ENCODE assay signal across 8 mouse cellular contexts in genomic region chr17:34972069-34972749, GRCm38 (mm10). TPM values are rescaled to one million over a fixed set of nuclear protein-coding genes. Genes with fewer than 3 reads are reported as not detected.
A peak's percentile ranks its signal among the peaks of the same experiment; 100 is the strongest.
DNase-seq lines count a peak whose midpoint lies in the region; ATAC-seq and TF ChIP-seq lines count a peak whose summit lies in the region.
"Not testable (repeated sequence)": the region's sequence is repeated elsewhere in the genome, so short reads cannot be mapped to it uniquely, and the experiment has no call there.

TSS of gene Hspa1a (minus strand) at chr17:34972156.
TSS of gene Hspa1l (plus strand) at chr17:34972703.

- H3K27me3 ChIP-seq in hindbrain, embryonic 13.5 days = peaks cover 46% of the 10 kb centered on the region
- peaks cover 25% of the 10 kb centered on the region for H3K27me3 ChIP-seq in lung, embryonic 14.5 days (ENCODE audit: insufficient read depth, low read length)
- peaks cover 45% of the 10 kb centered on the region for H3K27me3 ChIP-seq in neural tube, embryonic 13.5 days
- not testable (repeated sequence) for H3K27me3 ChIP-seq in stomach, postnatal 0 days (ENCODE audit: control insufficient read depth, insufficient read depth, low read length)

- not testable (repeated sequence) for TF ChIP-seq CTCF in cortical plate, adult 2 months (IDR thresholded peaks at IDR 0.05; ENCODE audit: extremely low read depth, insufficient read depth, low read length); lung, embryonic 14.5 days (IDR thresholded peaks at IDR 0.05; ENCODE audit: low read depth); stomach, postnatal 0 days (IDR thresholded peaks at IDR 0.05; ENCODE audit: low read depth)

- not testable (repeated sequence) for TF ChIP-seq EP300 in stomach, postnatal 0 days (optimal IDR thresholded peaks at IDR 0.05)

- peak within 1 kb of the TSS; percentile 35; the same call in 1 of the 2 replicates for H3K9ac ChIP-seq in hindbrain, embryonic 13.5 days
- H3K9ac ChIP-seq in lung, embryonic 14.5 days = peak within 1 kb of the TSS; percentile 38
- H3K9ac ChIP-seq in neural tube, embryonic 13.5 days = peak within 1 kb of the TSS; percentile 58
- peak within 1 kb of the TSS; percentile 27; the same call in 1 of the 2 replicates for H3K9ac ChIP-seq in stomach, postnatal 0 days (ENCODE audit: low read length)

- not testable (repeated sequence) for H3K4me1 ChIP-seq in cortical plate, adult 2 months (ENCODE audit: control insufficient read depth, insufficient read depth, low read length); hindbrain, embryonic 13.5 days (replicated peaks); lung, embryonic 14.5 days (ENCODE audit: insufficient read depth); neural tube, embryonic 13.5 days (replicated peaks); stomach, postnatal 0 days (replicated peaks; ENCODE audit: control insufficient read depth, insufficient read depth)

- peak within 1 kb of the TSS; percentile 58 for H3K4me2 ChIP-seq in hindbrain, embryonic 13.5 days
- H3K4me2 ChIP-seq in lung, embryonic 14.5 days = peak within 1 kb of the TSS; percentile 82
- peak within 1 kb of the TSS; percentile 78 for H3K4me2 ChIP-seq in neural tube, embryonic 13.5 days
- peak within 1 kb of the TSS; percentile 54 for H3K4me2 ChIP-seq in stomach, postnatal 0 days (replicated peaks; ENCODE audit: low read depth)

- peak; percentile 94 for DNase-seq in R1 (ENCODE audit: low read depth, low spot score)
- peak; percentile 89 for DNase-seq in gastrocnemius, adult 18-20 months (ENCODE audit: low spot score)
- DNase-seq in layer of hippocampus, postnatal 10 days (ENCODE audit: low spot score in 2 of 2) = peak; percentile 57 to 69
- peak; percentile 85 for DNase-seq in lung, embryonic 14.5 days
- DNase-seq in stomach, postnatal 0 days (ENCODE audit: low spot score) = peak; percentile 78

- peak within 1 kb of the TSS; percentile 31 for H3K4me3 ChIP-seq in cortical plate, adult 2 months (ENCODE audit: insufficient read depth, low read length)
- H3K4me3 ChIP-seq in hindbrain, embryonic 13.5 days = peak within 1 kb of the TSS; percentile 41
- peak within 1 kb of the TSS; percentile 33 for H3K4me3 ChIP-seq in lung, embryonic 14.5 days (ENCODE audit: low read depth, low read length)
- H3K4me3 ChIP-seq in neural tube, embryonic 13.5 days = peak within 1 kb of the TSS; percentile 40
- H3K4me3 ChIP-seq in stomach, postnatal 0 days (ENCODE audit: low read depth, low read length) = peak within 1 kb of the TSS; percentile 24

- H3K27ac ChIP-seq in cortical plate, adult 2 months (ENCODE audit: insufficient read depth, low read length) = peak within 1 kb of the TSS; percentile 19; the same call in 1 of the 2 replicates
- H3K27ac ChIP-seq in hindbrain, embryonic 13.5 days; neural tube, embryonic 13.5 days (replicated peaks): not testable (repeated sequence)
- 0 out of 2 replicates have a peak within 1 kb of the TSS, but pooled peaks have one; percentile 40 for H3K27ac ChIP-seq in lung, embryonic 14.5 days (ENCODE audit: low read depth)
- peak within 1 kb of the TSS; percentile 61 for H3K27ac ChIP-seq in stomach, postnatal 0 days (replicated peaks)

- peak; percentile 74 for TF ChIP-seq POLR2A in cortical plate, adult 2 months (IDR thresholded peaks at IDR 0.05; ENCODE audit: extremely low read depth, insufficient read depth, low read length)

- H3K9me3 ChIP-seq in hindbrain, embryonic 13.5 days; lung, embryonic 14.5 days (ENCODE audit: low read depth, low read length); neural tube, embryonic 13.5 days; stomach, postnatal 0 days (ENCODE audit: control insufficient read depth, low read length): not testable (repeated sequence)

- peak; percentile 94 for ATAC-seq in hindbrain, embryonic 13.5 days (ENCODE audit: low FRiP score)
- ATAC-seq in lung, embryonic 14.5 days (ENCODE audit: insufficient read depth) = peak; percentile 94
- peak; percentile 92 for ATAC-seq in neural tube, embryonic 13.5 days (ENCODE audit: low read depth)
- ATAC-seq in stomach, postnatal 0 days (ENCODE audit: low FRiP score, low TSS enrichment) = peak; percentile 96

- WGBS in hindbrain, embryonic 13.5 days = under 1% methylated on average over 30 of the region's 33 CpGs
- 2% methylated on average over 30 of the region's 33 CpGs for WGBS in lung, embryonic 14.5 days
- 1% methylated on average over 29 of the region's 33 CpGs for WGBS in neural tube, embryonic 13.5 days
- under 1% methylated on average over 26 of the region's 33 CpGs for WGBS in stomach, postnatal 0 days

- not testable (repeated sequence) for H3K36me3 ChIP-seq in hindbrain, embryonic 13.5 days; lung, embryonic 14.5 days (ENCODE audit: insufficient read depth); neural tube, embryonic 13.5 days; stomach, postnatal 0 days (ENCODE audit: control insufficient read depth, insufficient read depth, low read length)

RNA-seq across cellular contexts. Expression of gene Hspa1a, which starts in this region (rescaled TPM):
- polyA plus RNA-seq in cortical plate, adult 2 months (2012; rRNA removed) = 12.0 and 14.0 TPM in 2 replicates
- 10 to 100 TPM; 16.6 to 99.8 TPM for total RNA-seq in gastrocnemius, adult 18-20 months (2021)
- 4.0 and 4.6 TPM in 2 replicates for polyA plus RNA-seq in hindbrain, embryonic 13.5 days (2015; fragmentation: Nextera tagmentation; extraction: Ambion mirVana)
- total RNA-seq in layer of hippocampus, postnatal 10 days (2021) = 1 to 10 TPM; 6.8 to 8.7 TPM
- polyA plus RNA-seq in lung, embryonic 14.5 days (2014; fragmentation: Nextera tagmentation; extraction: Ambion mirVana) = 2.0 and 2.1 TPM in 2 replicates
- 6.0 and 6.3 TPM in 2 replicates for polyA plus RNA-seq in neural tube, embryonic 13.5 days (2015; fragmentation: Nextera tagmentation; extraction: Ambion mirVana)
- polyA plus RNA-seq in stomach, postnatal 0 days (2015; fragmentation: Nextera tagmentation; extraction: Ambion mirVana) = 24.1 and 25.9 TPM in 2 replicates

RNA-seq across cellular contexts. Expression of gene Hspa1l, which starts in this region (rescaled TPM):
- 0.50 and 0.59 TPM in 2 replicates for polyA plus RNA-seq in cortical plate, adult 2 months (2012; rRNA removed)
- total RNA-seq in gastrocnemius, adult 18-20 months (2021) = 10 to 100 TPM; 31.8 to 33.6 TPM
- 0.85 and 1.1 TPM in 2 replicates for polyA plus RNA-seq in hindbrain, embryonic 13.5 days (2015; fragmentation: Nextera tagmentation; extraction: Ambion mirVana)
- total RNA-seq in layer of hippocampus, postnatal 10 days (2021) = under 1 TPM; 0.30 to 0.38 TPM
- 0.83 and 1.1 TPM in 2 replicates for polyA plus RNA-seq in lung, embryonic 14.5 days (2014; fragmentation: Nextera tagmentation; extraction: Ambion mirVana)
- polyA plus RNA-seq in neural tube, embryonic 13.5 days (2015; fragmentation: Nextera tagmentation; extraction: Ambion mirVana) = 1.5 and 2.2 TPM in 2 replicates
- 0.25 and 0.48 TPM in 2 replicates for polyA plus RNA-seq in stomach, postnatal 0 days (2015; fragmentation: Nextera tagmentation; extraction: Ambion mirVana)

Comparison
In these comparisons a context has a peak if more than half of its experiments do, and no peak if none do; other contexts are left out.
1. RNA of gene Hspa1l (total RNA-seq): 31.8 to 33.6 TPM in gastrocnemius, adult 18-20 months; 0.30 to 0.38 TPM in layer of hippocampus, postnatal 10 days; every median in the first group is over 10 times any median in the second.
2. Peak in every context shown above with its lines, with median percentiles within 50 percentile points of each other: DNase-seq, H3K4me3 ChIP-seq, ATAC-seq, H3K4me2 ChIP-seq and H3K9ac ChIP-seq.